Mouse (Mus musculus): ENCODE data around the gene Por. TPM values are rescaled to one million over a fixed set of nuclear protein-coding genes. Genes with fewer than 3 reads are reported as not detected.

Por gene
- polyA plus RNA-seq, 1 experiment, result 98.0 TPM

- TF ChIP-seq CTCF (IDR thresholded peaks at IDR 0.05; ENCODE audit: extremely low read depth, insufficient read depth, low read length) (peak; percentile 42), POLR2A (IDR thresholded peaks at IDR 0.05; ENCODE audit: extremely low read depth, insufficient read depth, low read length) (no peak)
- Histone ChIP-seq H3K4me1 (ENCODE audit: control insufficient read depth, insufficient read depth, low read length) (no peaks in the 10 kb centered on the region), H3K27ac (ENCODE audit: insufficient read depth, low read length) (no peak overlapping the region), H3K4me3 (ENCODE audit: insufficient read depth, low read length) (no peak overlapping the region)
Observed at GRCm38 (mm10) chr5:135737154-135737553, 67.3 kb downstream of the Por start.

- no peak overlapping the region for H3K27ac ChIP-seq (ENCODE audit: insufficient read depth, low read length)
- TF ChIP-seq CTCF (IDR thresholded peaks at IDR 0.05; ENCODE audit: extremely low read depth, insufficient read depth, low read length) (no peak), POLR2A (IDR thresholded peaks at IDR 0.05; ENCODE audit: extremely low read depth, insufficient read depth, low read length) (no peak)
- no peak overlapping the region for H3K4me3 ChIP-seq (ENCODE audit: insufficient read depth, low read length)
- 0 out of 2 replicates have a peak, but pooled peaks cover 2% of the 10 kb centered on the region for H3K4me1 ChIP-seq (ENCODE audit: control insufficient read depth, insufficient read depth, low read length)
Observed at GRCm38 (mm10) chr5:135738266-135738665, 68.4 kb downstream of the Por start.

DNA sequence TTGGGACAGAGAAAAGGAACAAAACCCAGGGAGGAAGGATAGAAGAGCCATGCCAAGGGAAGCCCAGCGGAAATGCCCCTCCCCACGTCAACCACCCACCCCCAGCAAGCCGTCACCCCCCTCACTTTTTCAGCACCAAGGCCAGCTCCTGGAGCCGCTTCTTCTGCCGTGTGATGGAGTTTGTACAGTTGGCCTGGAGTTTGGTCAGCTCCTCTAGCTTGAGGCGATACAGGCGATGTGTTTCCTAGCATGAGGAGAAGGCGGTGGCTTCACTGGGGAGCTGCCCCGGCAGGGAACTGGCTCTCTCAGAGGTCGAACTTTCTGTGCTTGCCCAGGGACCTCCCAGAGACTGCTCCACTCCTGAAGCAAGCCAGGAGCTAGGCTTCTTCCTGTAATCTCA is 72.3 kb downstream of the Por start:
- Histone ChIP-seq H3K4me1 (ENCODE audit: control insufficient read depth, insufficient read depth, low read length) (0 out of 2 replicates have a peak, but pooled peaks cover 2% of the 10 kb centered on the region), H3K4me3 (ENCODE audit: insufficient read depth, low read length) (no peak overlapping the region), H3K27ac (ENCODE audit: insufficient read depth, low read length) (no peak overlapping the region)
- TF ChIP-seq CTCF (IDR thresholded peaks at IDR 0.05; ENCODE audit: extremely low read depth, insufficient read depth, low read length), result no peak
- no peak for TF ChIP-seq POLR2A (IDR thresholded peaks at IDR 0.05; ENCODE audit: extremely low read depth, insufficient read depth, low read length)

DNA sequence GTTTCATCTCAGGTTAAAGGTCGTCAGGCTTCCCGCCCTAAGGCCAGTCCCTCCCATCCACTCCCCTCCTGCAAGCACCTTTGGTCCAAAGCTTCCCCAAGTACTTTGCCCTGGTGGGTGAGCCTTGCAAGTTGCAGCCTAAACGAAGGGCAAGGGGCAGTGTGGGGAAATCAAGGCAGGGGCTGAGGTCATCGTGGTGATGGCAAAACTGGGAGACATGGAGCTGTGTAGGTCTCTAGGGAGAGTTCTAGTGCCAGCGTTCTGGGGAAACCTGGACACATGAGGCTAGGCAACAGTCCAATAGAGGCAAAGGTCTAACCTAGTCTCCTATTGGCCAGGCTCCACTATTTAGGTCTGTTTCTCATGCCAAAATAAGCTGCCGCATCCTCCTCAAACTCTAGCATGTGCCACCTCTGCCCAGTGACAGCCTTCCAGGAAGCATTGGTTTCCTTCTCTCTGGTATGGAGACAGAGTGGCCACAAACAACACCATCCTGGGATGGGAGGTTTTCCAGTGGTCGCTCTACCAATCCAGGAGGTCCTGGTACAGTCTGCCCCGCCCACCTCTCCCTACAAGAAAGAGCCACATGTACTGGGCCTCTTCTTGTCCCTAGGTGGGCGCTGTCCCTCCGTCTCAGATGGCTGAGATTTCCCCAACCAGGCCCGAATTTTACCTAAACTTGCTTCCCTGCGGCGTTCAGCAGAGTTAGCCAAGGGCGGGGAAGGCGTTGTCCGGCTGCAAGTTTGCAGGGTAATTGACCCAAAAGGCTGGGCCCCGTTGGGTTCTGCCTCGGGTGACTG is 73.3 kb downstream of the Por start:
- H3K4me3 ChIP-seq (ENCODE audit: insufficient read depth, low read length), result peak overlapping the region; percentile 96
- H3K4me1 ChIP-seq (ENCODE audit: control insufficient read depth, insufficient read depth, low read length), result 0 out of 2 replicates have a peak, but pooled peaks cover 2% of the 10 kb centered on the region
- H3K27ac ChIP-seq (ENCODE audit: insufficient read depth, low read length), result no peak overlapping the region
- TF ChIP-seq POLR2A (IDR thresholded peaks at IDR 0.05; ENCODE audit: extremely low read depth, insufficient read depth, low read length), result no peak
- no peak for TF ChIP-seq CTCF (IDR thresholded peaks at IDR 0.05; ENCODE audit: extremely low read depth, insufficient read depth, low read length)

- 0 out of 2 replicates have a peak, but pooled peaks cover 2% of the 10 kb centered on the region for H3K4me1 ChIP-seq (ENCODE audit: control insufficient read depth, insufficient read depth, low read length)
- TF ChIP-seq CTCF (IDR thresholded peaks at IDR 0.05; ENCODE audit: extremely low read depth, insufficient read depth, low read length), result no peak
- TF ChIP-seq POLR2A (IDR thresholded peaks at IDR 0.05; ENCODE audit: extremely low read depth, insufficient read depth, low read length), result peak; percentile 54; the same call in 1 of the 2 replicates
- H3K27ac ChIP-seq (ENCODE audit: insufficient read depth, low read length), result no peak within 1 kb of the TSS
- peak within 1 kb of the TSS; percentile 96 for H3K4me3 ChIP-seq (ENCODE audit: insufficient read depth, low read length)
Observed at GRCm38 (mm10) chr5:135743741-135744609, 74.1 kb downstream of the Por start, which contains the start of gene Tmem120a. Gene Tmem120a (minus strand): TSS chr5:135744448.

DNA sequence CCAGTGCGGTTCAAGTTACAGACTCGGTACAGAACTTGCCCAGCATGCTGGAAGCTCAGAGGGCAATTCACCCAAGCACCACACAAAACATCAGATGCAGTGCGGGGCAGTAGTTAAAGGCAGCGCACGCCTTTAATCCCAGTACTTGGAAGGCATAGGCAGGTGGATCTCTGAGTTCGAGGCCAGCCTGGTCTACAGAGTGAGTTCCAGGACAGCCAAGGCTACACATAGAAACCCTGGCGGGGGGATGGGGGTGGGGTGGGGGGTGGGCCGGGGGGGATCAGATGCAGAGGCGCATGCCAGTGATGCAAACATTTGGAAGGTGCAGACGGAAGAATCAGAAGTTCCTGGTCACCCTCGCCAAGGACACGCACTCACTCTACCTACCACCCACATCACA is 74.9 kb downstream of the Por start:
- H3K27ac ChIP-seq (ENCODE audit: insufficient read depth, low read length), result no peak overlapping the region
- no peak for TF ChIP-seq POLR2A (IDR thresholded peaks at IDR 0.05; ENCODE audit: extremely low read depth, insufficient read depth, low read length)
- no peak for TF ChIP-seq CTCF (IDR thresholded peaks at IDR 0.05; ENCODE audit: extremely low read depth, insufficient read depth, low read length)
- 0 out of 2 replicates have a peak, but pooled peaks cover 2% of the 10 kb centered on the region for H3K4me1 ChIP-seq (ENCODE audit: control insufficient read depth, insufficient read depth, low read length)
- peak overlapping the region; percentile 96; the same call in 1 of the 2 replicates for H3K4me3 ChIP-seq (ENCODE audit: insufficient read depth, low read length)

GRCm38 (mm10) chr5:135751041-135751440 is 81.2 kb downstream of the Por start:
- Histone ChIP-seq H3K4me3 (ENCODE audit: insufficient read depth, low read length) (no peak overlapping the region), H3K27ac (ENCODE audit: insufficient read depth, low read length) (no peak overlapping the region), H3K4me1 (ENCODE audit: control insufficient read depth, insufficient read depth, low read length) (no peaks in the 10 kb centered on the region)
- TF ChIP-seq POLR2A (IDR thresholded peaks at IDR 0.05; ENCODE audit: extremely low read depth, insufficient read depth, low read length) (no peak), CTCF (IDR thresholded peaks at IDR 0.05; ENCODE audit: extremely low read depth, insufficient read depth, low read length) (no peak)

DNA sequence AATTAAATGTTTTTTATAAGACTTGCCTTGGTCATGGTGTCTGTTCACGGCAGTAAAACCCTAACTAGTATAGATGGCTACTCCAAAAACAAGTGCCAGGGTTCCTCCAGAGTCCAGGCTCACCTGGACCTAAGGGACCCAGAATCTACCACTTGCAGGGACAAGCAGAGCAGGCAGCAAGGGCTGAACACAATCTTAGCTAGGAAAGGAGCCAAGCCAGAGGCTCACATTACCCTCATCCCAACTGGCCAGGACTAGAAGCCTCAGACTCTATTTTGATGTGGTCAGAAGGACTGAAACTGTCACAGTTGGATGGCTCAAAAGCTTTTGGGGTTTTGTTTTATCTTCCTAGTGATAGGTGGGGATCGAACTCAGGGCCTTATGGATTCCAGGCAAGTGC is 81.8 kb downstream of the Por start:
- no peak overlapping the region for H3K4me3 ChIP-seq (ENCODE audit: insufficient read depth, low read length)
- no peak overlapping the region for H3K27ac ChIP-seq (ENCODE audit: insufficient read depth, low read length)
- H3K4me1 ChIP-seq (ENCODE audit: control insufficient read depth, insufficient read depth, low read length), result no peaks in the 10 kb centered on the region
- TF ChIP-seq POLR2A (IDR thresholded peaks at IDR 0.05; ENCODE audit: extremely low read depth, insufficient read depth, low read length) (no peak), CTCF (IDR thresholded peaks at IDR 0.05; ENCODE audit: extremely low read depth, insufficient read depth, low read length) (no peak)

GRCm38 (mm10) chr5:135761881-135762280 is 92.0 kb downstream of the Por start:
- H3K4me1 ChIP-seq (ENCODE audit: control insufficient read depth, insufficient read depth, low read length), result no peaks in the 10 kb centered on the region
- H3K27ac ChIP-seq (ENCODE audit: insufficient read depth, low read length), result no peak overlapping the region
- TF ChIP-seq POLR2A (IDR thresholded peaks at IDR 0.05; ENCODE audit: extremely low read depth, insufficient read depth, low read length) (no peak), CTCF (IDR thresholded peaks at IDR 0.05; ENCODE audit: extremely low read depth, insufficient read depth, low read length) (no peak)
- H3K4me3 ChIP-seq (ENCODE audit: insufficient read depth, low read length), result no peak overlapping the region

All from cortical plate, adult 2 months (tissue).